Mouse (Mus musculus) forebrain, embryonic 10.5 days (tissue): ENCODE measurements around the gene Nfu1. TPM values are rescaled to one million over a fixed set of nuclear protein-coding genes. Genes with fewer than 3 reads are reported as not detected.

ENCODE experiments used
- DNase-seq: peaks from one replicate; pipeline ENCODE4 v3.0.0-alpha.2; 2017; ENCODE audit warnings: low spot score; ENCODE audit errors: extremely low spot score
- H3K27ac ChIP-seq: fragments of 300-500 bp; sonication (generic); 2 replicates; pipeline ENCODE4 v1.5.1; 2016; ENCODE audit warnings: mild to moderate bottlenecking
- H3K27me3 ChIP-seq: fragments of 300-500 bp; sonication (generic); 2 replicates; pipeline ENCODE4 v1.6.1; 2016; ENCODE audit warnings: mild to moderate bottlenecking; ENCODE audit not compliant: poor library complexity, severe bottlenecking
- H3K36me3 ChIP-seq: fragments of 300-500 bp; sonication (generic); replicated peaks from 2 replicates; pipeline ENCODE4 v1.6.1; 2016; ENCODE audit warnings: mild to moderate bottlenecking, moderate library complexity
- H3K4me1 ChIP-seq: fragments of 300-500 bp; sonication (generic); 2 replicates; pipeline ENCODE4 v1.6.1; 2016
- H3K4me3 ChIP-seq: fragments of 300-500 bp; sonication (generic); 2 replicates; pipeline ENCODE4 v1.5.1; 2016; ENCODE audit warnings: mild to moderate bottlenecking, moderate library complexity
- H3K9me3 ChIP-seq: fragments of 300-500 bp; sonication (generic); 2 replicates; pipeline ENCODE4 v1.6.1; 2016; ENCODE audit warnings: mild to moderate bottlenecking, moderate library complexity
- WGBS: fragments of 180-500 bp; shearing (Covaris S2); methylation state at CpG from one replicate; pipeline ENCODE4 v1.1.7; 2016; 5-methylcytosine and 5-hydroxymethylcytosine counted together
- polyA plus RNA-seq: library from polyadenylated mRNA; unstranded; fragments of >200 nt; fragmentation: Nextera tagmentation; extraction: Ambion mirVana; gene quantifications from 2 replicates; pipeline ENCODE4 v1.2.1, GENCODE M21; 2016

The Nfu1 gene
- polyA plus RNA-seq, 1 experiment from 2014 or later, result 88.2 TPM

GRCm38 (mm10) chr6:87054193-87054592 lies 45.2 kb downstream of the Nfu1 start:
- H3K4me3 ChIP-seq, result no peak overlapping the region
- no peaks in the 10 kb centered on the region for H3K9me3 ChIP-seq
- DNase-seq, result no peak
- no peaks in the 10 kb centered on the region for H3K27me3 ChIP-seq
- no peak overlapping the region for H3K27ac ChIP-seq
- WGBS, result 94% methylated on average over 8 of the region's 8 CpGs
- peaks cover 83% of the 10 kb centered on the region for H3K36me3 ChIP-seq
- H3K4me1 ChIP-seq, result no peaks in the 10 kb centered on the region

- 95% methylated on average over 1 of the region's 1 CpGs for WGBS
- DNase-seq, result no peak
- Histone ChIP-seq H3K27ac (no peak overlapping the region), H3K4me1 (no peaks in the 10 kb centered on the region), H3K9me3 (no peaks in the 10 kb centered on the region), H3K4me3 (no peak overlapping the region), H3K36me3 (peaks cover 82% of the 10 kb centered on the region), H3K27me3 (no peaks in the 10 kb centered on the region)
Observed at GRCm38 (mm10) chr6:87059754-87060153, 50.7 kb downstream of the Nfu1 start.

- no peak overlapping the region for H3K4me3 ChIP-seq
- no peaks in the 10 kb centered on the region for H3K27me3 ChIP-seq
- DNase-seq, result no peak
- H3K27ac ChIP-seq, result no peak overlapping the region
- H3K9me3 ChIP-seq, result no peaks in the 10 kb centered on the region
- H3K36me3 ChIP-seq, result peaks cover 83% of the 10 kb centered on the region
- H3K4me1 ChIP-seq, result no peaks in the 10 kb centered on the region
- 94% methylated on average over 4 of the region's 4 CpGs for WGBS
Observed at GRCm38 (mm10) chr6:87063586-87063985, 54.5 kb downstream of the Nfu1 start.

GRCm38 (mm10) chr6:87068209-87068608 lies 59.2 kb downstream of the Nfu1 start:
- Histone ChIP-seq H3K36me3 (peaks cover 91% of the 10 kb centered on the region), H3K27me3 (no peaks in the 10 kb centered on the region), H3K4me3 (no peak overlapping the region), H3K27ac (no peak overlapping the region), H3K4me1 (no peaks in the 10 kb centered on the region), H3K9me3 (no peaks in the 10 kb centered on the region)
- no peak for DNase-seq
- 93% methylated on average over 2 of the region's 2 CpGs for WGBS

GRCm38 (mm10) chr6:87069195-87069900 lies 60.3 kb downstream of the Nfu1 start:
- H3K27ac ChIP-seq, result no peak overlapping the region
- no peaks in the 10 kb centered on the region for H3K9me3 ChIP-seq
- H3K36me3 ChIP-seq, result peaks cover 90% of the 10 kb centered on the region
- no peak for DNase-seq
- H3K27me3 ChIP-seq, result no peaks in the 10 kb centered on the region
- H3K4me1 ChIP-seq, result no peaks in the 10 kb centered on the region
- 95% methylated on average over 7 of the region's 7 CpGs for WGBS
- H3K4me3 ChIP-seq, result no peak overlapping the region

- Histone ChIP-seq H3K4me1 (no peaks in the 10 kb centered on the region), H3K9me3 (no peaks in the 10 kb centered on the region), H3K27ac (no peak overlapping the region), H3K4me3 (no peak overlapping the region), H3K36me3 (peaks cover 82% of the 10 kb centered on the region), H3K27me3 (no peaks in the 10 kb centered on the region)
- DNase-seq, result no peak
- WGBS, result 92% methylated on average over 4 of the region's 4 CpGs
Observed at GRCm38 (mm10) chr6:87070641-87071040, 61.6 kb downstream of the Nfu1 start.

- H3K4me1 ChIP-seq, result no peaks in the 10 kb centered on the region
- WGBS, result 91% methylated on average over 4 of the region's 4 CpGs
- H3K27me3 ChIP-seq, result no peaks in the 10 kb centered on the region
- no peak for DNase-seq
- no peaks in the 10 kb centered on the region for H3K9me3 ChIP-seq
- H3K4me3 ChIP-seq, result no peak overlapping the region
- H3K36me3 ChIP-seq, result peaks cover 76% of the 10 kb centered on the region
- H3K27ac ChIP-seq, result no peak overlapping the region
Observed at GRCm38 (mm10) chr6:87072759-87073158, 63.7 kb downstream of the Nfu1 start.

GRCm38 (mm10) chr6:87075092-87075685 lies 66.2 kb downstream of the Nfu1 start:
- DNase-seq, result no peak
- Histone ChIP-seq H3K27ac (no peak overlapping the region), H3K4me3 (no peak overlapping the region), H3K9me3 (no peaks in the 10 kb centered on the region), H3K4me1 (no peaks in the 10 kb centered on the region), H3K27me3 (no peaks in the 10 kb centered on the region), H3K36me3 (peaks cover 61% of the 10 kb centered on the region)
- 91% methylated on average over 3 of the region's 3 CpGs for WGBS

Other genes with a start within 250 kb of the Nfu1 start
- 4.2 TPM in 2 replicates for gene Anxa4, start 215.7 kb upstream of the Nfu1 start, polyA plus RNA-seq
- 11.4 and 13.6 TPM in 2 replicates for gene Aak1, start 159.7 kb upstream of the Nfu1 start, polyA plus RNA-seq
- gene Gfpt1, start 33.6 kb downstream of the Nfu1 start, polyA plus RNA-seq, result 13.1 and 13.5 TPM in 2 replicates
- 0.09 and 0.19 TPM in 2 replicates for gene D6Ertd527e, start 95.5 kb downstream of the Nfu1 start, polyA plus RNA-seq